Mouse (Mus musculus): Measurements from ENCODE around the gene Rev1.
"Not testable (repeated sequence)": the region's sequence is repeated elsewhere in the genome, so short reads cannot be mapped to it uniquely, and the experiment has no call there.

DNA sequence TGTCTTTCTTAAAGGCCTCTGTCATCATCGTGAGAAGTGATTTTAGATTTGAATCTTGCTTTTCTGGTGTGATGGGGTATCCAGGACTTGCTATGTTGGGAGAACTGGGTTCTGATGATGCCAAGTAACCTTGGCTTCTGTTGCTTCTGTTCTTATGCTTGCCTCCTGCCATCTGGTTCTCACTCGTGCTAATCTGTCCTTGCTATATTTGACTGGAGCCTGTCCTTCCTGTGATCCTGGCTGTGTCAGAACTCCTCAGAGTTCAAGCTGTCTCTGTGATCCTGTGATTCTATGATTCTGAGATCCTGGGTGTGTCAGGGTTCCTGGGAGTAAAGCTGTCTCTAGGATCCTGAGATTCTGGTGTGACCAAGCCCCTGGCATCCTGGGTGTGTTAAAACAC lies 67.4 kb downstream of the Rev1 start:
- TF ChIP-seq NRF1 (IDR thresholded peaks at IDR 0.05; ENCODE audit: low read depth, low read length); POLR2A (IDR thresholded peaks at IDR 0.05; ENCODE audit: low read depth, low read length); MAZ (IDR thresholded peaks at IDR 0.05; ENCODE audit: low read depth, low read length); CTCF (conservative IDR thresholded peaks at IDR 0.05 in 1 of 2, IDR thresholded peaks at IDR 0.05 in 1 of 2; ENCODE audit: low read depth in 2 of 2, low read length in 2 of 2); NELFE (IDR thresholded peaks at IDR 0.05; ENCODE audit: low read depth, low read length); MXI1 (IDR thresholded peaks at IDR 0.05; ENCODE audit: low read depth, low read length); EP300 (IDR thresholded peaks at IDR 0.05; ENCODE audit: low read length); ZNF384 (IDR thresholded peaks at IDR 0.05; ENCODE audit: low read depth, low read length); MYC (IDR thresholded peaks at IDR 0.05; ENCODE audit: low read depth, low read length); E2F4 (IDR thresholded peaks at IDR 0.05; ENCODE audit: insufficient replicate concordance, low read depth, low read length); BHLHE40 (IDR thresholded peaks at IDR 0.05; ENCODE audit: low read depth, low read length); POLR2AphosphoS2 (IDR thresholded peaks at IDR 0.05; ENCODE audit: low read depth, low read length); CHD1 (IDR thresholded peaks at IDR 0.05; ENCODE audit: low read depth, low read length); JUND (conservative IDR thresholded peaks at IDR 0.05; ENCODE audit: low read depth, low read length): not testable (repeated sequence)

Data from CH12.LX (cell line).